Mouse (Mus musculus): Measurements from ENCODE around the gene Frs2. TPM values are rescaled to one million over a fixed set of nuclear protein-coding genes. Genes with fewer than 3 reads are reported as not detected.
"Not testable (repeated sequence)": the region's sequence is repeated elsewhere in the genome, so short reads cannot be mapped to it uniquely, and the experiment has no call there.

Gene Frs2
- polyA plus RNA-seq, 1 experiment: 8.8 TPM

DNA sequence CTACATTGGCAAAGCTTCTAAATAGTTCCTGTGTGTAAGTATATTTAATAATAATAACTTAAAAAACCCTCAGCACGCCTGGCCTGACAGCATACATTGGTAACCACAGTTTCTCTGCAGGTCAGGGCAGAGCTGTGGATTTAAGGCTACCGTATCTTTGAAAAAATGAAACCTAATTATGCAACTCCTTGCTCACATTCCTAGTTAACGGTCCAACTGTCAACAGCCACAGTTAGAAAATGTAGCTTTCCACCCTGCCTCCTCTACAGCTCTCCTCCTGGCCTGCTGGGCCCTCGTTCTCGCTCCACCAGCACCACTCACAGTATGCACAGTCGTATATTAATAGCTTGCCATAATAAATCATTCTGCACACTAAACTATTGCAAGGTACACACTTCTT is 3.7 kb downstream of the Frs2 start:
- Histone ChIP-seq H3K4me3 (replicated peaks; ENCODE audit: control insufficient read depth, low read depth, low read length) (no peak overlapping the region), H3K4me1 (ENCODE audit: control insufficient read depth, insufficient read depth, low read length) (peaks cover 6% of the 10 kb centered on the region), H3K27ac (ENCODE audit: control insufficient read depth, insufficient read depth, low read depth, low read length, poor library complexity) (peak overlapping the region; percentile 16; the same call in 1 of the 2 replicates)
- TF ChIP-seq CTCF (IDR thresholded peaks at IDR 0.05; ENCODE audit: control insufficient read depth, insufficient read depth, low read length) (no peak), POLR2A (IDR thresholded peaks at IDR 0.05; ENCODE audit: borderline replicate concordance, control insufficient read depth, low read depth, low read length) (no peak)
- 6% methylated on average over 6 of the region's 6 CpGs for WGBS

DNA sequence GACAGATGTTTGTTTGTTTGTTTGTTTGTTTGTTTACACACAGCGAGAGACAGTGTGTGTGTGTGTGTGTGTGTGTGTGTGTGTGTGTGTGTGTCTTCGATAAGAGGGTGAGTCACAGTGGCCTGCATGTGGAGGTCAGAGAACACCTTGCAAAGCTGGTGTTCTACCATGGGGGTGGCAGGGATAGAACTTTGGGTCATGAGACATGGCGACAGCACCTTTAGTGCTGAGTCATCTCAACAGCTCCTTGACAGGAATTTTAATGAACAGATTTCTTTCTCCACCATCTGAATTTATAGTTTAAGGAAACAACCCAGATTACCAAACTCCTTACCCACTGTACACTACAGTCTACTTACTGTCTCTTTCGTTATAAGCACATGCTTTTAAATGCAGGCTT is 4.3 kb downstream of the Frs2 start:
- 44% methylated on average over 4 of the region's 4 CpGs for WGBS
- H3K4me3 ChIP-seq (replicated peaks; ENCODE audit: control insufficient read depth, low read depth, low read length): no peak overlapping the region
- no peak for TF ChIP-seq POLR2A (IDR thresholded peaks at IDR 0.05; ENCODE audit: borderline replicate concordance, control insufficient read depth, low read depth, low read length)
- no peak for TF ChIP-seq CTCF (IDR thresholded peaks at IDR 0.05; ENCODE audit: control insufficient read depth, insufficient read depth, low read length)
- no peak overlapping the region for H3K27ac ChIP-seq (ENCODE audit: control insufficient read depth, insufficient read depth, low read depth, low read length, poor library complexity)
- H3K4me1 ChIP-seq (ENCODE audit: control insufficient read depth, insufficient read depth, low read length): peaks cover 7% of the 10 kb centered on the region

DNA sequence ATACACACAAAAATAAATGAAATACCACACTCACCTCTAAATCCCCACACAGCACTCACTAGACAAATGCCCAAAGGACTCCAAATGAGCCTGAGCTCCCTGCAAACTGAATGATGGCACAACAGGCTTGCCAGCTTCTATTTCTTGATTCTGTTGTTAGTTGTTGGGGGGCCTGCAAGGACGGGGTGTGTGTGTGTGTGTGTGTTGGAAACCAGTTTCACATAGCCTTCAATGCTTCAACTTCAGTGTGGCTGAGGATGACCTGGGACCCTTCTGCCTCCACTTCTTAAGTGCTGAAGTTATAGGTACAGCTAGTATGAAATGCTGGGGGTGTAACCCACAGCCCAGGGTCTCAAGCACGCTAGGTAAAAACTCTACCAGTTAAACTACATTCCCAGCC is 5.0 kb downstream of the Frs2 start:
- TF ChIP-seq POLR2A (IDR thresholded peaks at IDR 0.05; ENCODE audit: borderline replicate concordance, control insufficient read depth, low read depth, low read length) (no peak), CTCF (IDR thresholded peaks at IDR 0.05; ENCODE audit: control insufficient read depth, insufficient read depth, low read length) (no peak)
- WGBS: 76% methylated on average over 2 of the region's 2 CpGs
- Histone ChIP-seq H3K4me1 (ENCODE audit: control insufficient read depth, insufficient read depth, low read length) (peaks cover 7% of the 10 kb centered on the region), H3K4me3 (replicated peaks; ENCODE audit: control insufficient read depth, low read depth, low read length) (no peak overlapping the region), H3K27ac (ENCODE audit: control insufficient read depth, insufficient read depth, low read depth, low read length, poor library complexity) (no peak overlapping the region)

DNA sequence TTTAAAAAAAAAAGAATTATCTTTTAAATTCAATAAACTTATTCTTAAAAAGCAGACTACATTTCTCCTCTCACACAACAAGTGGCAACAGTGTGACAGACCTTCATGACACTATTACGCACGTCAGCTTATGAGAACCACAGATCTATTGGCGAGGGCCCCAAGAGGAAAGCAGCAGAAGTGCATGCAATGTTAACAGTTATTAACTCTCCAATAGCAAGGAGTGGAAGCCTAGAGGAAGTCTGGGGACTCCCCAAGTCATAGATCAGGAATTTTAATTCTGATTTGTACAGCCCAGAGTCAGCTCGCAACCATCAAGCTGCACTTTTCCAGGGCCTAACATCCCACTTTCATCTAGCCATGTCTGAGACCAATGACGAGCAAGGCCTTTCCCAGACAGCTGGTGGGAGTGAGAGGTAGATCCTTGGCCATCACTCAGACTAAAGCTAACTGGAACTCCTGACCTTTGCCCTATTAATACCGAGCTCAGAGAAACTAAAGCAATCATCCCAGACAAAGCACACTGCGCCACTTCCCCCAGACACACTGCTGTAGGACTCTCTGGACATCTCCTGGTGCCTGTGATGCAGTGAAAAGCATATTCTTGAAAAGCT is 6.3 kb downstream of the Frs2 start:
- H3K27ac ChIP-seq (ENCODE audit: control insufficient read depth, insufficient read depth, low read depth, low read length, poor library complexity): no peak overlapping the region
- no peak overlapping the region for H3K4me3 ChIP-seq (replicated peaks; ENCODE audit: control insufficient read depth, low read depth, low read length)
- peaks cover 7% of the 10 kb centered on the region for H3K4me1 ChIP-seq (ENCODE audit: control insufficient read depth, insufficient read depth, low read length)
- 71% methylated on average over 7 of the region's 7 CpGs for WGBS
- TF ChIP-seq POLR2A (IDR thresholded peaks at IDR 0.05; ENCODE audit: borderline replicate concordance, control insufficient read depth, low read depth, low read length) (no peak), CTCF (IDR thresholded peaks at IDR 0.05; ENCODE audit: control insufficient read depth, insufficient read depth, low read length) (no peak)

DNA sequence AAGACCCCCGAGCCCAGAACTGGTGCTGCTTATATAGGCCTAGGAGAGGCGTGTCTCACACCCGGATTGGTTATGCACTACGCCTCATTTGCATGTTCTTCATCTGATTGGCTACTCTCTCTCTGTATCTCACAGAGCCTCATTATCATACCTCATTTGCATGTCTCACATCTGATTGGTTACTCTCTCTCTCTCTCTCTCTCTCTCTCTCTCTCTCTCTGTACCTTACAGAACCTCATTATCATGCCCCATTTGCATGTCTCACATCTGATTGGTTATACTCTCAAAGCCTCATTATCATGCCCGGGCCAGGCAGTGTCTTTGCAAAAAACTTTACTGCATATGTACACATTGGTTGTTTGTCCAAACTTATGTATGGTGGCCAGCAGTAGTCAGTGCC is 16.8 kb downstream of the Frs2 start:
- not testable (repeated sequence) for H3K4me1 ChIP-seq (ENCODE audit: control insufficient read depth, insufficient read depth, low read length); H3K27ac ChIP-seq (ENCODE audit: control insufficient read depth, insufficient read depth, low read depth, low read length, poor library complexity); H3K4me3 ChIP-seq (replicated peaks; ENCODE audit: control insufficient read depth, low read depth, low read length)
- 91% methylated on average over 5 of the region's 5 CpGs for WGBS

DNA sequence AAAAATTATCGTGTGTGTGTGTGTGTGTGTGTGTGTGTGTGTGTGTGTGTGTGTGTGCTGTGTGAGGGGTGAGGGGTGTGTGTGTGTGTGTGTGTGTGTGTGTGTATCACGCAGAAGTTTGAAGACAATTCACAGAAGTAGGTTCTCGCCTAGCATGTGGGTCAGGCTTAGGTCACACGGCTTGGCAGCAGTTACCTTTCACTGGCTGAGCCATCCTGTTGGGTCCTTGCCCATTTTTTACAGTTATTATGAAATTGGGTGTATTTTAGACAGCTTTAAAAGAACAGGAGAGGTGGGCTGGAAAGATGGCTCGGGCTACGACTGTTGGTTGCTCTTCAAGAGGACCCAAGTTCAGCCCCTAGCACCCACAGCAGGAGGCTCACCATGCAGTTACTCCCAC is 18.3 kb downstream of the Frs2 start:
- no peak for TF ChIP-seq CTCF (IDR thresholded peaks at IDR 0.05; ENCODE audit: control insufficient read depth, insufficient read depth, low read length)
- Histone ChIP-seq H3K4me1 (ENCODE audit: control insufficient read depth, insufficient read depth, low read length) (peaks cover 1% of the 10 kb centered on the region; the same call in 1 of the 2 replicates), H3K27ac (ENCODE audit: control insufficient read depth, insufficient read depth, low read depth, low read length, poor library complexity) (no peak overlapping the region), H3K4me3 (replicated peaks; ENCODE audit: control insufficient read depth, low read depth, low read length) (no peak overlapping the region)
- 24% methylated on average over 6 of the region's 6 CpGs for WGBS

DNA sequence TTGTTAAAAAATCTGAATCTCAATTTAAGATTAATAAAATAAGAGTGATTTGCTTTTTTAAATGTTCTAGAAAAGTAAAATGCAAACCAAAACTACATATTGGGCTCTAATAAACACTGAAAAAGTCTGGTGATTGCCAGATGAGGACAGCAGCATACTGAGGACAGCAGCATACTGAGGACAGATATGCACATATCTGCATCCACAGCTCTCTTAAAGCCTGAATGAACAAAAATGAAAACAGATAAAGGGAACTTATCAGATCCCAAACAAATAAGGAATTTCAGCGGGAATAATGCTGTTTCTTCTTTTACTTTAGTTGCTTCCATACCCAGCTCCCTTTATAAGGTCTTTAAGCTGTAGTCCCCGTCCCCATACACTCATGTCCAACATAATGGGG is 19.6 kb downstream of the Frs2 start:
- no peak overlapping the region for H3K4me3 ChIP-seq (replicated peaks; ENCODE audit: control insufficient read depth, low read depth, low read length)
- TF ChIP-seq POLR2A (IDR thresholded peaks at IDR 0.05; ENCODE audit: borderline replicate concordance, control insufficient read depth, low read depth, low read length): no peak
- TF ChIP-seq CTCF (IDR thresholded peaks at IDR 0.05; ENCODE audit: control insufficient read depth, insufficient read depth, low read length): no peak
- H3K4me1 ChIP-seq (ENCODE audit: control insufficient read depth, insufficient read depth, low read length): peaks cover 1% of the 10 kb centered on the region; the same call in 1 of the 2 replicates
- 70% methylated on average over 2 of the region's 2 CpGs for WGBS
- H3K27ac ChIP-seq (ENCODE audit: control insufficient read depth, insufficient read depth, low read depth, low read length, poor library complexity): no peak overlapping the region

DNA sequence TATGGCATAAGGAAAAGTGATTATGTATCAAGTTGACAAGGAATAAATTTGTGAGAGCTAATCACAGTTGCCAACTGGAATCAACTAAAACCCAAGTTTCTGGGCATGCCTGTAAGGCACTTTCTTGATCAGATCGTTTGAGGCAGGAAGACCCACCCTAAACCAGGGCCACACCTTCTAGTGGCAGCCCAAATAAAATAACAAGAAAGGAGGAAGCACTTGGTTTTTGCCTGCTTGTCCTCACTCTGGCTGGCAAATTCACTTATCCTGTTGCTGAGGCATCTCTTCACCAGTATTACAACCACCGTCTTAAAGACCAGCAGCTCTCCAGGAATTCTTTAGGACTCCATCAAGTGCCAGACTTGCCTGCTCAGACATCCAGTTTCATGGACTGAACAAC is 20.9 kb downstream of the Frs2 start:
- no peak overlapping the region for H3K4me3 ChIP-seq (replicated peaks; ENCODE audit: control insufficient read depth, low read depth, low read length)
- H3K27ac ChIP-seq (ENCODE audit: control insufficient read depth, insufficient read depth, low read depth, low read length, poor library complexity): no peak overlapping the region
- WGBS: 22% methylated on average over 2 of the region's 2 CpGs
- H3K4me1 ChIP-seq (ENCODE audit: control insufficient read depth, insufficient read depth, low read length): peaks cover 1% of the 10 kb centered on the region; the same call in 1 of the 2 replicates
- TF ChIP-seq POLR2A (IDR thresholded peaks at IDR 0.05; ENCODE audit: borderline replicate concordance, control insufficient read depth, low read depth, low read length): no peak
- TF ChIP-seq CTCF (IDR thresholded peaks at IDR 0.05; ENCODE audit: control insufficient read depth, insufficient read depth, low read length): no peak

DNA sequence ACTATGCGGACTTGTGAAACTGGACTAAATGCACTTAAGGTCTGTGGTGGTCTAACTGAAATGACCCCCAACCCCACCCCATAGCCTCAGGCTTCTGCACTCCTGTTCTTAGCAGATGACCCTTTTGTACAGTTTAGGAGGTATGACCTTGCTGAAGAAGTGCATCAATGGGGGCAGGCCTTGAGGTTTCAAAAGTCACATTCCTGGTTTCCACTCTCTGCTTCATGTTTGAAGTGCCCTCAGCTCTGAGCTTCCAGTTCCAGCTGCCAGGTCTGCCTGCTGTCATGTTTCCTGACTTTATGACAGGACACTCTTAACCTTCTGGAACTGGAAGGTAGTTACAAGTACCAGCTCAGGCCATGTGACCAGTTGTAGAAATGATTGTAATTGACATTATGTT is 21.6 kb downstream of the Frs2 start:
- H3K27ac ChIP-seq (ENCODE audit: control insufficient read depth, insufficient read depth, low read depth, low read length, poor library complexity): no peak overlapping the region
- TF ChIP-seq CTCF (IDR thresholded peaks at IDR 0.05; ENCODE audit: control insufficient read depth, insufficient read depth, low read length) (no peak), POLR2A (IDR thresholded peaks at IDR 0.05; ENCODE audit: borderline replicate concordance, control insufficient read depth, low read depth, low read length) (no peak)
- no peak overlapping the region for H3K4me3 ChIP-seq (replicated peaks; ENCODE audit: control insufficient read depth, low read depth, low read length)
- 94% methylated on average over 1 of the region's 1 CpGs for WGBS
- peaks cover 1% of the 10 kb centered on the region; the same call in 1 of the 2 replicates for H3K4me1 ChIP-seq (ENCODE audit: control insufficient read depth, insufficient read depth, low read length)
